Mouse (Mus musculus): ENCODE data around the gene Oas1g. TPM values are rescaled to one million over a fixed set of nuclear protein-coding genes. Genes with fewer than 3 reads are reported as not detected.
"Not testable (repeated sequence)": the region's sequence is repeated elsewhere in the genome, so short reads cannot be mapped to it uniquely, and the experiment has no call there.

Gene Oas1g
- polyA plus RNA-seq (2011; ENCODE audit: insufficient read length, low read depth, missing spikeins): 1.3 TPM in 1 of 2 replicates, not detected in the other

- H3K27ac ChIP-seq (ENCODE audit: insufficient read depth, low read length); H3K4me1 ChIP-seq (ENCODE audit: control insufficient read depth, insufficient read depth, low read length); H3K4me3 ChIP-seq (ENCODE audit: insufficient read depth, low read length): not testable (repeated sequence)
Measured at GRCm38 (mm10) chr5:120887413-120887812, at the start of gene Oas1g. TSS of gene Oas1g (minus strand) at chr5:120887613.

GRCm38 (mm10) chr5:120933966-120934365, 46.6 kb upstream of the Oas1g start:
- TF ChIP-seq POLR2A (IDR thresholded peaks at IDR 0.05; ENCODE audit: low read depth, low read length) (no peak), CTCF (IDR thresholded peaks at IDR 0.05; ENCODE audit: borderline replicate concordance, insufficient read depth, low read length) (no peak)
- no peak overlapping the region for H3K4me3 ChIP-seq (ENCODE audit: insufficient read depth, low read length)
- no peaks in the 10 kb centered on the region for H3K4me1 ChIP-seq (ENCODE audit: control insufficient read depth, insufficient read depth, low read length)
- H3K27ac ChIP-seq (ENCODE audit: insufficient read depth, low read length): no peak overlapping the region

GRCm38 (mm10) chr5:120927036-120927435, 39.6 kb upstream of the Oas1g start:
- Histone ChIP-seq H3K27ac (ENCODE audit: insufficient read depth, low read length) (no peak overlapping the region), H3K4me1 (ENCODE audit: control insufficient read depth, insufficient read depth, low read length) (no peaks in the 10 kb centered on the region), H3K4me3 (ENCODE audit: insufficient read depth, low read length) (no peak overlapping the region)
- TF ChIP-seq CTCF (IDR thresholded peaks at IDR 0.05; ENCODE audit: borderline replicate concordance, insufficient read depth, low read length): peak; percentile 45; the same call in 1 of the 2 replicates
- no peak for TF ChIP-seq POLR2A (IDR thresholded peaks at IDR 0.05; ENCODE audit: low read depth, low read length)

GRCm38 (mm10) chr5:120926311-120926710, 38.9 kb upstream of the Oas1g start:
- H3K4me3 ChIP-seq (ENCODE audit: insufficient read depth, low read length); H3K4me1 ChIP-seq (ENCODE audit: control insufficient read depth, insufficient read depth, low read length); H3K27ac ChIP-seq (ENCODE audit: insufficient read depth, low read length): not testable (repeated sequence)

DNA sequence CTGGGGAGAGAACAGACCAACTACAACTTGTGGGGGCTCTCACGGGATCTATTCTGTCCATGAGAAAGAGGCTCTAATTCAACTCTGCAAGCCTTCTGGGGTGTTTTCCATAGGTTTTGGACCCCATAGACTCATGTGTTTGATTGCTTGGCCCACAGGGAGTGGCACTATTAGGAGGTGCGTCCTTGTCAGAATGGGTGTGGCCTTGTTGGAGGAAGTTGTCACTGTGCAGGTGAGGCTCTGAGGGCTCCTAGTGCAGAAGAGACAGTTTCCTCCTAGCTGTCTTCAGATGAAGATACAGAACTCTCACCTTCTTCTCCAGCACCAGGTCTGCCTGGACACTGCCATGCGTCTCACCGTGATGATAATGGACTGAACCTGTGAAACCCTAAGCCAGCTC, 37.1 kb upstream of the Oas1g start:
- not testable (repeated sequence) for H3K27ac ChIP-seq (ENCODE audit: insufficient read depth, low read length); H3K4me3 ChIP-seq (ENCODE audit: insufficient read depth, low read length); H3K4me1 ChIP-seq (ENCODE audit: control insufficient read depth, insufficient read depth, low read length)

- Histone ChIP-seq H3K27ac (ENCODE audit: insufficient read depth, low read length) (no peak overlapping the region), H3K4me3 (ENCODE audit: insufficient read depth, low read length) (no peak overlapping the region), H3K4me1 (ENCODE audit: control insufficient read depth, insufficient read depth, low read length) (no peaks in the 10 kb centered on the region)
- TF ChIP-seq POLR2A (IDR thresholded peaks at IDR 0.05; ENCODE audit: low read depth, low read length) (no peak), CTCF (IDR thresholded peaks at IDR 0.05; ENCODE audit: borderline replicate concordance, insufficient read depth, low read length) (no peak)
Measured at GRCm38 (mm10) chr5:120923969-120924368, 36.6 kb upstream of the Oas1g start.

DNA sequence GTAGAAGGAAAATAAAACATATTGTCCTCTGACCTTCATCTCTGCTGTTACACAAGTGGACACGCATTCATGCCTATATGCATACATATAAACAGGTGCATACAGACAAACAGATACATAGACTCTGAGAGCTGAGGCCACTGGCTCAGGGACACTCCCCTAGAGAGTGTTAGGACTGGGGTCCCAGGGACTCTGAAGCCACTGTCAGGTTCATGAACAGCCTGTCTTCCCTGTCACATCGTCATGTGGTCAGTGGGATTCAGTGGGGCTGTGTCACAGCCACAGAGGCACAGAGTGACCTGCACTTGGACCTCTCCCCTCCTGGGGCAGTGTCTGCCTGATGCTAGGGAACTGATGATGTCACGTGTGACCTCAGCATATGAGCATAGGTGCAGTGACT, 32.9 kb upstream of the Oas1g start:
- no peak overlapping the region for H3K4me3 ChIP-seq (ENCODE audit: insufficient read depth, low read length)
- no peak for TF ChIP-seq POLR2A (IDR thresholded peaks at IDR 0.05; ENCODE audit: low read depth, low read length)
- TF ChIP-seq CTCF (IDR thresholded peaks at IDR 0.05; ENCODE audit: borderline replicate concordance, insufficient read depth, low read length): no peak
- H3K27ac ChIP-seq (ENCODE audit: insufficient read depth, low read length): no peak overlapping the region
- H3K4me1 ChIP-seq (ENCODE audit: control insufficient read depth, insufficient read depth, low read length): no peaks in the 10 kb centered on the region

- H3K4me3 ChIP-seq (ENCODE audit: insufficient read depth, low read length); H3K4me1 ChIP-seq (ENCODE audit: control insufficient read depth, insufficient read depth, low read length); H3K27ac ChIP-seq (ENCODE audit: insufficient read depth, low read length): not testable (repeated sequence)
Measured at GRCm38 (mm10) chr5:120919156-120919935, 31.9 kb upstream of the Oas1g start.

- H3K4me1 ChIP-seq (ENCODE audit: control insufficient read depth, insufficient read depth, low read length); H3K4me3 ChIP-seq (ENCODE audit: insufficient read depth, low read length); H3K27ac ChIP-seq (ENCODE audit: insufficient read depth, low read length): not testable (repeated sequence)
Measured at GRCm38 (mm10) chr5:120914204-120914603, 26.8 kb upstream of the Oas1g start, which contains the start of gene Oas1d. TSS of gene Oas1d (plus strand) at chr5:120914536.

- Histone ChIP-seq H3K27ac (ENCODE audit: insufficient read depth, low read length) (no peak overlapping the region), H3K4me1 (ENCODE audit: control insufficient read depth, insufficient read depth, low read length) (no peaks in the 10 kb centered on the region), H3K4me3 (ENCODE audit: insufficient read depth, low read length) (no peak overlapping the region)
- TF ChIP-seq POLR2A (IDR thresholded peaks at IDR 0.05; ENCODE audit: low read depth, low read length) (no peak), CTCF (IDR thresholded peaks at IDR 0.05; ENCODE audit: borderline replicate concordance, insufficient read depth, low read length) (no peak)
Measured at GRCm38 (mm10) chr5:120908196-120908920, 20.9 kb upstream of the Oas1g start.

Data from embryonic fibroblast, embryonic 13.5 days (primary cell).